Mouse (Mus musculus): ENCODE results near the gene Ptk7.

GRCm38 (mm10) chr17:46647279-46647678 lies 18.0 kb upstream of the Ptk7 start:
- TF ChIP-seq CTCF (IDR thresholded peaks at IDR 0.05; ENCODE audit: borderline replicate concordance, extremely low read depth, insufficient read depth, insufficient read length) = no peak
- no peak for TF ChIP-seq POLR2A (IDR thresholded peaks at IDR 0.05; ENCODE audit: borderline replicate concordance, extremely low read depth, insufficient read depth, insufficient read length, poor library complexity, severe bottlenecking)
